Mouse (Mus musculus) telencephalon, adult 2 months (tissue): ENCODE data around the gene Pds5b.
"Not testable (repeated sequence)": the region's sequence is repeated elsewhere in the genome, so short reads cannot be mapped to it uniquely, and the experiment has no call there.

Experiments
- DNase-seq: peaks from one replicate; pipeline ENCODE4 v3.0.0-alpha.2; 2011; ENCODE audit warnings: low read depth, low spot score

Pds5b gene

GRCm38 (mm10) chr5:150822781-150823180 is 149.2 kb downstream of the Pds5b start:
- no peak for DNase-seq

GRCm38 (mm10) chr5:150823361-150823760 is 149.8 kb downstream of the Pds5b start:
- DNase-seq = no peak

GRCm38 (mm10) chr5:150829499-150829898 is 156.0 kb downstream of the Pds5b start:
- no peak for DNase-seq

DNA sequence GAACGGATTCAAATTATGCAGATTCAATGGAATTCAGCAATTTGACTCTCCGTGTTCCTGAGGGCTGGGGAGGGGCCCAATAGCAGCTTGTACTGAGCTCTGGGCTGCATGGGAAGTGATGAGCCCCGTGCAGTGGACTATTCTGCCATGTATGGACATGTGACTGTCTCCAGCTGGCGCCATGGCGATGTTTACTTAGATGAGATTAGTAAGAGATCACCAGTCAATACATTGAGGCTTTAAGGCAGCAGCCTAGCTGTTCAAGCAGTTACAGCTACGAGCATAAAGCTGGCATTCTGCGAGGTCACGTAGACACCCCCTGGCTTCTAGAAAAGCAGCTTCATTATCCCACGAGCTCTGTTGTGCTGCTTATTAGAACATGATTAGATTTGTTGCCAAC is 157.2 kb downstream of the Pds5b start:
- no peak for DNase-seq

DNA sequence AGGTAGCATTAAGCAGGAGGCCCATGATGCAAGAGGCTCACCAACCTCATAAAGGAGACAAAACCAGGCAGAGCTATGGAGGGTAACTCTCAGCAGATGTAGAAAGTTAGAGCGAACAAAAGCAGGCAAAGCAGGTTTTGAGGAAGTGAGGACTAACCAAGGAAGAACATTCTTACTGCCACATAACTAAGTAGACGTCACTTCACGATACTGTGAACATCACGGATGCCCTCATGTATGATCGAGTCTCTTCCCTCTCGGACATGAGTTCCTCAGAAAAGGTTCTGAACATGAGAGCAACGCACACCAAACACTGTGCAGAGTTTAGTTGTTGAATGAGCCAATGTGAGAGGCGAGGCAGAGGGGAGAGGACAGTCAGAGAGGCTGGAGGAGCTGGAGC is 163.2 kb downstream of the Pds5b start:
- DNase-seq = no peak

DNA sequence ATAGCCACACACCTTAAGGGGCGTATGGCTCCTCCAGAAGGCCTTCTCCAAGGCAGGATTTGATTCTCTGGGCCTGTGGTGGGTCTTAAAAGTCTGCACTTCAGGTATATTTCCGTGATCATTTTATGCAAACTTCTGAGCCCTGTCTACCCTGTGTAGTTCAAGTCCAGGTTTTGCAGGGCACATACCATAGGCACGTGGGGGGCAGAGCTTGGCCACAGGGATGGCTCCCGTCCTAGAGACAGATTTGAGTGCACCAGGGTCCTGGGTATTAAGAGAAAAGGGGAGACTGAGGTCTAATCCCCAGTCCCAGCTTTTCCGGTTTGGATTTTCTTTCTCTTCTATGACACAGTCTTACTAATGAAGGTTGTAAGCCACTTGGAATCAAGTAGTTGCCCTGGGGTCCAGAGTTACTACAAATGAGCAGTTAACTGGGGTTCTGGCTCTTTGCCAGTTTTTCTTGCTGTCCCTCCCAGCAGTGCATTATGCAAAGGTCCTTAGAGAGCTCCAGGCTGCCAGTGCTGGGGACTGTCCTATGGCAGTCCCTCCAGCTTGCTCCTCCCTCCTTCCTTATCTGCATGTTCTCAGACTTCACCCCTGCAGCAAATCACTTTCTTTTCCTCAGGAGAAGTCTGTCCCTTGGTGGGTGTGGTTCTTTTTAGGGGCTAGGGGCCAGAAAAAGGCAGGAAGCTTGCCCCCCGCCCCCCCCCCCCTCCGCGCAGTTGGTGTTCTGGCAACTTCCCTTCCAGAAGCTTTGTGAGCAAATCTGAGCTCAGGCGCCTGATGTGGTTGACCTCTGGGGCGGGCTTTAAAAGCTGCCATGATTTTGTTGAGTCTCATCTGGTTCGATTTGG is 166.4 kb downstream of the Pds5b start:
- DNase-seq = no peak

- DNase-seq = no peak
Measured at GRCm38 (mm10) chr5:150840596-150840995, 167.1 kb downstream of the Pds5b start.

- DNase-seq = no peak
Measured at GRCm38 (mm10) chr5:150845961-150846360, 172.4 kb downstream of the Pds5b start.

GRCm38 (mm10) chr5:150850821-150851220 is 177.3 kb downstream of the Pds5b start:
- no peak for DNase-seq

DNA sequence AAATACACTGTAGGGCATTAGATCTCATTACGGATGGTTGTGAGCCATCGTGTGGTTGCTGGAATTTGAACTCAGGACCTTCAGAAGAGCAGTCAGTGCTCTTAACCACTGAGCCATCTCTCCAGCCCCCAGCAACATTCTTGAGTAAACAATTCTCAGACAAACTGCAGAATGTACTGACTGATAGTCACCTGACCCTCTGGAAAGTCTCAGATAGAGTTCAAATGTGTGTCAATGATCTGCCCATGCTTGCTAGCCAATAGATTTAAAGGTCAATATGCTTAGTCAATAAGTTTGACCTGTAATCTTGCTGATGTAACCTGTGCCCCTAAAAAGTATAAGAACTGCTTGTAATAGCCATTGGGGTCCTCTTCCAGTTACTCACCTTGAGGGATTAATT is 178.6 kb downstream of the Pds5b start:
- DNase-seq = not testable (repeated sequence)

- peak; percentile 39 for DNase-seq
Measured at GRCm38 (mm10) chr5:150854506-150854905, 181.0 kb downstream of the Pds5b start.

DNA sequence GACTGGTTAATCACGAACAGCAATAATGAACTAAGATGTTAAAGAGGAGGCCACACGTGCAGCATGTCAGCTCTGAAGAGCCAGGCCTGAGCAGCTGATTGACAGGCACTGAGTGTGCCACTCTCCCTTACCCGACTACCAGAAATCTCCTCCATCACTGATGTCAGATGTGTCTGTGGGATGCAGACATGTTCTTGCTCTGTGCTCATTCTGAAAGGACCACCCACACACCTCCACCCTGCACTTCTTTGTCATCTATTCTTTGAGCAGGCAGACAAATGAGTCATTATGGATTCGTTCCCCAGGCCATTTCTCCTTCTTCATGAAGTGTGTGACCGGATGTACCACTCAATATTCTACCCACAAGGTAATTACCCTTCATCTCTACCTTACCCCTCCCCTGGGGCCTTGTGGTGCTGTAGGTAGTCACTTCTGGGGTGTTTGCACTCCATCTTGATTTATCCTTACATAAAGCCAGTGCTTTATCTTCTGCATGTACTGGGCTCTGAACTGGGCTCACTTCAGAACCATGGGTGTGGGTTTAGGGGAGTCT is 186.2 kb downstream of the Pds5b start:
- DNase-seq = peak; percentile 67
